In the genomic region with DNA sequence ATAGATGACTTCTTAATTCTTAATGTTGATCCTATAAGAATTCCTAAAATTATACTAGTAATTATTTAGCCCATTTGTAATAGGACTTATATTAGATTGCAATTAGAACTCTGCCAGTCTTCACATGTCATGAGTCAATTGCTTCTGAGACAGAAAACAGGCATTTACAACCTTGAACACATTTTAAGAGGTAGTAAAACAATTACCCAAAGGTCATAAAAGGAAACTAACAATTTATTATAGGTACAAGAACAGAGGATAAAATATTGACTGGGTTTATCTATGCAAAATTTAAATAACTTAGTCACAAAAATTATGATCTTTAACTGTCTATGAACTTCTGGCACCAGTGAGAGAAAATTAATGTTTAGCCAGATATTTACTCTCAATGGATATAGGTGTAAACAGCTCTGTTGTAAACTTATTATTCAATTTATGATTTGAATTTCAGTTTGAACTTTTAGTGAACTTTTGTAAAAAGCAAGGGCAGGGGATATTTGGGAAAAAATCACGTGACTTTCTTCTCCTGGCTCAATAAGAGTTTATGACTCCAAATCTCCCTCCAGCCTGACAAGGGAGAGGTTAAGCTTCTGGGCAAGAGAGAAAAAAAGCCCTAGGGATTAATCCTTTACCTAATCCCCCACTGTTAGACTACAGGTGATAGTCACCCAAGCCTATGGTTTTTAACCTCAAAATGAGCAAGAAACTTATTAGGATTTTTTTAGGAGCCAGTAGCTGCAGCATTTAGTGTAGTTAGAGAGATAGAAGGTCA, we compare ENCODE assay signal across 35 mouse cellular contexts. TPM values are rescaled to one million over a fixed set of nuclear protein-coding genes. Genes with fewer than 3 reads are reported as not detected.
"Had no signal": no experiment of that assay in that cellular context is flagged by ENCODE, and none has a peak within 500 bp of the region (broad histone marks: within the 10 kb centered on the region; RNA-seq: fewer than 3 reads in every experiment).

No protein-coding gene starts in this region.

- H3K4me2 ChIP-seq: embryonic facial prominence, embryonic 12.5 days; embryonic facial prominence, embryonic 13.5 days; embryonic facial prominence, embryonic 15.5 days; forebrain, embryonic 12.5 days; forebrain, embryonic 13.5 days had no signal

- H3K36me3 ChIP-seq: embryonic facial prominence, embryonic 10.5 days; embryonic facial prominence, embryonic 12.5 days; embryonic facial prominence, embryonic 13.5 days; embryonic facial prominence, embryonic 15.5 days; forebrain, embryonic 10.5 days; forebrain, embryonic 12.5 days had no signal

- H3K4me3 ChIP-seq: embryonic facial prominence, embryonic 10.5 days; embryonic facial prominence, embryonic 12.5 days; embryonic facial prominence, embryonic 13.5 days; embryonic facial prominence, embryonic 15.5 days; erythroblast, embryonic 14.5 days; forebrain, embryonic 10.5 days; forebrain, embryonic 12.5 days; forebrain, embryonic 13.5 days; gastrocnemius, adult 2 months; heart, adult 2 months had no signal

- H3K9ac ChIP-seq: embryonic facial prominence, embryonic 12.5 days; embryonic facial prominence, embryonic 13.5 days; embryonic facial prominence, embryonic 15.5 days; forebrain, embryonic 12.5 days; forebrain, embryonic 13.5 days; forebrain, postnatal 0 days had no signal

- H3K27ac ChIP-seq: embryonic facial prominence, embryonic 10.5 days; embryonic facial prominence, embryonic 12.5 days; embryonic facial prominence, embryonic 13.5 days; embryonic facial prominence, embryonic 15.5 days; forebrain, embryonic 10.5 days; forebrain, embryonic 12.5 days; forebrain, embryonic 13.5 days; gastrocnemius, adult 2 months; heart, adult 2 months had no signal

- H3K9me3 ChIP-seq: embryonic facial prominence, embryonic 12.5 days; embryonic facial prominence, embryonic 15.5 days; forebrain, embryonic 12.5 days; forebrain, embryonic 13.5 days had no signal

- H3K27me3 ChIP-seq: embryonic facial prominence, embryonic 12.5 days; embryonic facial prominence, embryonic 13.5 days; embryonic facial prominence, embryonic 15.5 days; forebrain, embryonic 12.5 days; forebrain, embryonic 13.5 days had no signal

- H3K4me1 ChIP-seq: embryonic facial prominence, embryonic 10.5 days; embryonic facial prominence, embryonic 12.5 days; embryonic facial prominence, embryonic 13.5 days; embryonic facial prominence, embryonic 15.5 days; forebrain, embryonic 10.5 days; forebrain, embryonic 12.5 days; forebrain, embryonic 13.5 days had no signal

- ATAC-seq: forebrain, embryonic 13.5 days; forebrain, embryonic 14.5 days; forebrain, embryonic 16.5 days; forebrain, postnatal 0 days had no signal

- DNase-seq: cerebellum, adult 2 months; cerebellum, adult 8-10 months; cerebellum, adult 9-10 months; cerebellum, adult 9-11 months; cerebellum, postnatal 10 days; cerebellum, postnatal 14 days; cerebellum, postnatal 25 days; cerebellum, postnatal 36 days; embryo, embryonic 11 days; forebrain, postnatal 0 days; gastrocnemius, adult 2 months; gastrocnemius, postnatal 10 days; gastrocnemius, postnatal 14 days; gastrocnemius, postnatal 25 days; gastrocnemius, postnatal 36 days; heart, adult 18-20 months; heart, adult 2 months had no signal

RNA-seq across cellular contexts. Expression of a gene that starts 17.3 kb away (rescaled TPM):
- total RNA-seq: common myeloid progenitor, adult 5-6 weeks; forebrain, postnatal 0 days; gastrocnemius, adult 18-20 months; gastrocnemius, adult 2 months; gastrocnemius, adult 8-10 months; gastrocnemius, postnatal 10 days; gastrocnemius, postnatal 14 days; gastrocnemius, postnatal 25 days; gastrocnemius, postnatal 36 days; gastrocnemius, postnatal 4 days; granulocyte monocyte progenitor cell, adult 5-6 weeks; heart, adult 18-20 months; heart, adult 2 months had no signal
- polyA plus RNA-seq: cerebellum, adult 2 months; embryonic facial prominence, embryonic 10.5 days; embryonic facial prominence, embryonic 11.5 days; embryonic facial prominence, embryonic 12.5 days; embryonic facial prominence, embryonic 13.5 days; erythroblast, embryonic 14.5 days; forebrain, embryonic 10.5 days; forebrain, embryonic 11.5 days; forebrain, embryonic 12.5 days; forebrain, embryonic 13.5 days; forebrain, embryonic 14.5 days; forebrain, embryonic 16.5 days; forebrain, postnatal 0 days; gonadal fat pad, adult 2 months; heart, adult 2 months had no signal
